Mouse (Mus musculus) testis, postnatal 10 days (tissue): ENCODE measurements at regions not wholly inside any gene's neighbourhood (a gene's known extent, or its start where the extent isn't known, plus 50 kb on each side); places are given as distances from the start of the nearest gene placed in this dataset.
"Not testable (repeated sequence)": the region's sequence is repeated elsewhere in the genome, so short reads cannot be mapped to it uniquely, and the experiment has no call there.

ENCODE experiments used
- DNase-seq: peaks from one replicate; pipeline ENCODE4 v3.0.0; 2021; ENCODE audit warnings: low spot score

DNA sequence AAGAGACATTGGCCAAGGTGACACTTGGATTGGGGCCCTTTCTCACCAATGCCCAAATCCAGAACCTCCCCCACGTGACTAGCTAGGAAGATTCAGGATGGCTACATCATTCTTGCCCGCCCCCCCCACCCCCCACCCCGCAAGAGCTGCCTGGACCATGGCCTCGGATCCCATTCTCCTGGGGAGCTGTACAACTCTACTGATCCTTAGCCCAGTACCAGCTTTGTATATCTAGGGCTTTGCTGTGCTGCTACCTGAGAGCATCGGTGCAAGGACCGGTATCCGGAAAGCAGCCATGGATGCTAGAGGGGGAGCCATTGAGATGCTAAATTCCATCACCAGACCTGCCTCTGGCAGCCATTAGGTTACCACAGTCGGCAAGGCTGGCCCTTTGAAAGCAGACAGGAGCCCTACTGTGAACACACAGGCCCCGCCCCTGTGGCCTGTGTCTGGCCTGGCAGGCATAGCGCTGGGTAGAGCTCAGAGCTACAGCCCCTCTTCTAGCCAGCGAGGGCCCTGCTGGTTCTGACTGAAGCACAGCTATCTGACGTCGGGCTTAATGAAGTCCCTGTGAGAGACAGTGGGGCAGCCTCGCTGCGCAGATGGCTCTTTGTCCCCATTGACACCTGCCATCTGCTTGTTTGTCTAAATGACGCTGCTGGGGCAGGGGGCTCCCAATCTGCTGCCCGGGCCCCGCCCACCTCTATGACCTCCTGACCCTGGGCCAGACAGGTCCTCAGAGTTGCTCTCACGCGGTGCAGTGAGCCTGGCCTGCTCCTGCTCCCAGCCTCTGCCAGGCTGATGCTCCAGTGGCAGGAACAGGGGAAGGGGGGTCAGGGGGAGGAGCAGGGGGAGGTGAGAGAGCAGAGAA is 128.9 kb downstream of the Dll1 start:
- DNase-seq, result no peak

- DNase-seq, result no peak
Observed at GRCm38 (mm10) chr17:15242976-15243635, 133.6 kb downstream of the Dll1 start.

GRCm38 (mm10) chr17:15242356-15242755 is 134.3 kb downstream of the Dll1 start:
- DNase-seq, result no peak

DNA sequence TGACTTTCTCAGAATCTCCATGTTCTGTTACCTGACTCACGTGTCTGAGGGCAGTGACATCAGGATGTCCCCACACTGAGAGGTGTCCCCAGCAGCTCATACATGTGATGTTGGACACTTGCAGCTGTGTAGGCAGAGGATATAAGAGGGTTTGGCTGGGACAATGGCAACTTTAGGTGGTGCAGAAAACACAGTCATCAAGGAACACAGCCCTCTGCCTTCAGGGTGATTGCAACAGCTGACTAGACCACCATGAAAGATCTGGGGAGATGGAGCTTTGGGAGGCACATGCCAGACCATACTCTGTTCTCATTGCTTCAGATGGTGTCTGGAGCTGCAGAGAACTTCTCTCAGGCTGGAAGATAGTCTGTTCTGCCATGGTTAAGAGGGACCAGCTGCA is 135.2 kb downstream of the Dll1 start:
- no peak for DNase-seq

GRCm38 (mm10) chr17:15240641-15241040 is 136.0 kb downstream of the Dll1 start:
- DNase-seq, result not testable (repeated sequence)

DNA sequence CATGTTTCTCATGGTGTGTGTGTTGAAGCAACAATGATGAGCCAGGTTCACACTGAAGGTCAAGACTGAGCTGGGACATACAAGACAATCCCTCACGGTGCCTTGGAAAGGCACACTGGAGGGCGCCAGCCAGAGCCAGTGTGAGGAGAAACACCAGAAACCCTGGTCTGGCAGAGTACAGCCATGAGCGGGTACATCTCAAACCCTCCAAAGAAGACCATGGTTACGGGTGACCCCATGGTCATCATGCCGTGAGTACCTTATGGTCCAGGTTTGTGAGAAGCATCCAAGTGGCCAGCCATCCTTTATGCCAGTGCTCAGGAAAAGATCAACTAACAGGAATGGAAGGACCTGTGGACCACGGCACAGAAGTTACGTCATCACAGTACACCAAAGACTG is 136.7 kb downstream of the Dll1 start:
- DNase-seq, result no peak

DNA sequence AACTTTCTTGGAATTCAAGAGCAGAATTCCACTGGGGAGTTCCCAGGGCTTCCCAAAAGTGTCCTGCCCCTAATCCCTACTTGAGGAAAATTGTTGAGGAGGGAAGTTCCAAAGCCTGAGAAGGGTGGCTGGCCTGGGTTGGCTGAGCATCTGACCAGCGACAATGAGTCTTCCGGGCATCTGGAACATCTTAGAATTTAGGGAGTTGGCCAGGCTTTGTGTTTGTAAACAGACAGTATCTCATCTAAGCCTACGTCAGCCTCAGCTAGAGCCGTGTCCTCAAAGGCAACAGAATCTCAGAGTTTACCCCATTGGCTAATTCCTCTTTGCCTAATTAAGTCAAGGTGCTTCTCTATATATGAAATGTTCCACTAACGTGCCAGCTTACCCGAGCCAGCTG is 141.6 kb downstream of the Dll1 start:
- DNase-seq, result no peak

GRCm38 (mm10) chr17:15231175-15231574 is 145.5 kb downstream of the Dll1 start:
- no peak for DNase-seq

- DNase-seq, result no peak
Observed at GRCm38 (mm10) chr17:15229159-15229558, 147.5 kb downstream of the Dll1 start.

DNA sequence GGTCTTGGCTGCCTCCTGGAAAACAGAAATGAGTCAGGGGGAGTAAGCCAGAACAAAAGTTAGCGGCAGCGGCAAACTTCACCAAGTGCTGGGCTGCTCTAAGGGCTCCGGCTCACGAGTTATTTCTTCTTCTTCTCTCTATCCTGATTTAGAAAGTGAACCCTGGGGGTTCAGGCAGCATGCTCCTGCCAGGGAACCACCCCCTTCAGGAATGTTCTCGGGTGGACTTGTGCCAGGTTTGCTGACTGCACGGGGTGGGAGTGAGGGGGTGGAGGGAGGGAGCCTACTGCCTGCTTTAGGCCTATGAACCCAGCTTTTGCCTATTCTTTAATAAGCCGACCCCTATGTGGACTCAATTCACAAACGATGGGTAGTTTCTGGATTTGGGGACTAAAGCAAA is 148.6 kb downstream of the Dll1 start:
- no peak for DNase-seq

DNA sequence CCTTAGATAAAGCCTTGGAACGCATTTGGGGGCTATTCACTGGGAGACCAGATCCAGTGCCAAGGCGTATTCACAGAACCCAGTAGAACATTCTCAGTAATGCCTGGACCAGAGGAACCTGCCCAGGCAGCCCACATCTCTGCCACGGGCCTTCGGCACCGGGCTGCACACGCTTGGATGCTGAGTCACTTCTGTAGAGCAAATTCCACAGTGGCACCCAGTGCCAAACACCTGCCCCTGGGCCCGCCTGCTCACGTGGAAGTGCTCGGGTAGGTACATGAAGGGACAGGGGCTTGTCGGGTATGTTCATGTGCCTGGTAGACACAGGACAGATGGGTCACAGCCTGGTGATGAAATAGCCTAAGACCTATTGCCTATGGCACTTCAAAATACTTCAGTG is 152.8 kb downstream of the Dll1 start:
- DNase-seq, result no peak

- no peak for DNase-seq
Observed at GRCm38 (mm10) chr17:15222923-15223322, 153.7 kb downstream of the Dll1 start.

- no peak for DNase-seq
Observed at GRCm38 (mm10) chr17:15214157-15214685, 162.5 kb downstream of the Dll1 start.

- DNase-seq, result no peak
Observed at GRCm38 (mm10) chr17:15208808-15209173, 167.5 kb upstream of the Gm3448 start.

DNA sequence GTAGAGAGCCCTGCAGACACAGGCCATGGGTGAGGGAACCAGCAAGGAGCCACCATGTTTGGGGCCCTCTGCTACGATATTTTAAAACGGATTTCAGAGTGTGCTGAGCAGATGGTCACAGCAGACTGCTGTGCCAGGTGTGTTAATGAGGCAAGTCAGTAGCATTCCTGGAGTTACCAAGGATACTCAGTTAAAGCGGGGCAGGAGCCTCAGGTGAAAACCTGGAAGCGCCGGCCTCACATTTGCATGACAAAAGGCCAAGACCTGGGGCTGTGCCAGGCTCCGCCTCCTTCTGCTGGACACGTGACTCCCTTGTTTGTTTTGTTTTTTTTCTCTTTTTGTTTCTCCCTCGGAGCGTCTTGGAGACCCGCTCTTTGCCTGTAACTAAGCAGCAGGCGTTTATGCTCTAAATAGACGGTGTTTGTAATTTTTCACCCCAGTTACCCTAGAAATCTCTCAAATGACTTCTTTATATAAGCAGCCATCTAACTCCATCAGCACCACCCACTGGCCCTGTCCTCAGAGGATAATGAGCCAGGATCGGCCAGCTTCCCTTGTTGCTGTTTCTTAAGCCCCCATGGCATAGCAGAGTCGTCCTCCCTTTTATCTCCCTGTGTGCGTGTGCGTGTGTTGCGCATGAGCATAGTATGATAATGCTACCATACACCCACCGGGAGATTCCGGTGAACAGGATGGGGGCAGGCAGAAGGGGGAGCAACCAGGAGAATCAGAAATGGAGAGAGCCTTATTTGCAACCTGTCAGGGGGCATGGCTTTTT is 166.9 kb upstream of the Gm3448 start:
- DNase-seq, result peak; percentile 85

DNA sequence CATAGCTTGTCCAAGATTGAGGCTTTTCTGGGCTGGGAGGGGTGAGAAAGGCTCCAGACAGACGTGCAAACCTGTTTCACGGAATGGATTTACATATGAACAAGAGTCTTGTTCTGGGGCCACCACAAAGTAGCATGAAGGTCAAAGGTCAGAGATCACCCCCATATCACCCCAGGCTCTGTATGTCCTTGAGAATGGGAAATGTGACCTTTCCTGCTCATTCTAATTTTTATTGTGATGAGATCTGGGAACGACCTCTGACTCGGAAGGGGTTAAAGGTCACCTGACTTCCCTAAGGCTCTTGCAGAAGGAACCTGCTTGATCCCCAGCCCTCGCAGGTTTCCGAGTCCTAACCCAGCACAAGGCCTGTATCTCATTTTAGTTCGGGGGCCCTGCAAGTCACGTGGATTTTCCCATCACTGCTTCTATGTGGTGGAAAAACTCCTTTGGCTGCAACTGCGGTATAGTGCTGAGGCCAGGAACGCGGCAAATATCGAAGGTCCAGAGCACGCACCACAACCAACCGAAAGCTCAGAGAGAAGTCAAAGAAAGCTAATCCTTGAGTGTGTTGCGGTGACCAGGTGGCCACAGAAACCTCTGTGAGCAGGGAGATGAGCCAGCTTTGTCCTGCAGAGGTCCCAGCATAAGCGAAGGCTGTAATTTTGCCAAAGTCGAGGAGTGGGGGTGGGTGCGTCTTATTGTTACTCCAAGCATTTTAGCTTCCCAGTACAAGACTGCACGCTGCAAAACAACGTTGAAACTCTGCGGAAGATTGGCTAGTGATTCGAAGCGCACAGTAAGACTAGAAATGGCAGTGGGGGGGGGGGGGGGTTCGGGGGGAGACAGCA is 166.1 kb upstream of the Gm3448 start:
- no peak for DNase-seq

GRCm38 (mm10) chr17:15205799-15206198 is 164.5 kb upstream of the Gm3448 start:
- no peak for DNase-seq

GRCm38 (mm10) chr17:15204524-15204923 is 163.2 kb upstream of the Gm3448 start:
- no peak for DNase-seq

DNA sequence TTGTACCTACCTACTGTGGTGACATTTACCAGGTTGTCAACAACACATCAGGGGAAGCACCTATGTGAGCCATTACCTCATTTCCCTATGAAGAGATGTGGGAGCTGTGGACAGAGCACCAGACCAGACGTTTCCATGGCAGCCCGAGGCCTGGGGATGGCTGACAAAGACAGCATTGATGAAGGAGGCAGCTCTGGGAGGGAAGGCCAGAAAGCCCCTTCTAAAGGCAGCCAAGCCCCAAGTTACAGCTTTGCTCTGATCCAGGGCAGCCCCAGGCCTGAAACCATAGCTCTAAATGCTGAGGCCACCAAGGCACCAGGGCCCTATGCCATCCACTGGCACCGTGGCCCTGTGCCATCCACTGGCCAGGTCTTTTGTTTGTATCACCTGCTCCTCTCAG is 157.9 kb upstream of the Gm3448 start:
- DNase-seq, result no peak

- no peak for DNase-seq
Observed at GRCm38 (mm10) chr17:15197361-15197760, 156.0 kb upstream of the Gm3448 start.

GRCm38 (mm10) chr17:15195819-15196218 is 154.5 kb upstream of the Gm3448 start:
- DNase-seq, result no peak
